Mouse (Mus musculus) heart, postnatal 36 days (tissue): Measurements from ENCODE around the gene Mccc1. TPM values are rescaled to one million over a fixed set of nuclear protein-coding genes. Genes with fewer than 3 reads are reported as not detected.

Experiments
- DNase-seq, 2 experiments: peaks; one replicate each; pipeline ENCODE4 v3.0.0; 2021 to 2022
- intact Hi-C: fragments of 180-260 bp; cut with DNase I; formaldehyde crosslinking; loops from one replicate; pipeline ENCODE4 v1.15.1; 2025
- total RNA-seq, 2 experiments: library from RNA; stranded (reverse); gene quantifications; 2 replicates each; pipeline ENCODE4 v1.2.3; 2021

The Mccc1 gene
- 10 to 100 TPM; 91.8 to 92.6 TPM for total RNA-seq

DNA sequence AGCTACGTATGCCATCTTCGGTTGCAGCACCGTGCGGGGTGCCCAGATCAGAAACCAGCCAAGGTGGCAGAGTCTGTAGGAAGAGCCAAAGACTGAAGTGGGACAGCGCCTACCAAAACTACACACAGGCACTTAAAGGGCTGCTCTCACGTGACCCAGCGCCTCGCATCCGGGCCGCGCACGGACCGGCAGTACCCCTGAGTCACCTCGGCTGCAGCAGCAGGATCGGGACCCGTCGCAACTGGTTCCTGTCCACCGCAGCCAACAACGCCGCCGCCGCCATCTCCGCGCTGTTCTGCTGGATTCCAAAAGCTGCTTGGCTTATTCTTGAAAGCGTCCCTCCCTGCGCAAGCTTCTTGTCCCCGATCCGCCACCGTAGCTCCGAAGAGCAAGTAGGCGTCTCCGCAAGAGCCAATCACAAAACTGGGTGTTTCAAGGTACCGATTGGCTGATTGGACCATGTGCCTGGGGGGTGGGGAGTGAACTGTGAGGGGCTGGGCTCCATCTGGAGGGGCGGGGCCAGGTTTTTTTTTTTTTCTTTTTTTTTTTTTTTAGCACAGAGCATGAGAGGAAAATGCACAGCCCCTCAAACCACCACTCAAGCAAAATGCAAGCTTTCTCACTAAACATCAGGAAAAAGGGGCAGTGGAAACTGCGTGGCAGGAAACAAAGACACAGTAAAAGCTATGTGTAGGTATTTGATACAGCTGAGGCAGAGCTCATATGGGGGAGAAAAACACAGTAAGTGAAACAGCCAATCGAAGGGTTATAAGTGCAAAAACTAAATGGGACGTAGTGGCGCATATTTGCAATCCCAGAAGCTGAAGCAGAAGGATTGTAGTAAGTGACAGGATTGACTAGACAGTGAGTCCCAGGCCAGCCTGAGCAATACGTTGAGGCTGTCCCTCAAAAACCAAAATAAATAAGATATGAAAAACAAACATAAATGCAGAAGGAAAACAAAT is at the start of gene Mccc1:
Gene Mccc1 (minus strand): TSS at position 404 of the 965 bp plus-strand sequence.
- intact Hi-C loops: loop anchor here (2.0 kb wide), 2 partner anchors 64 to 68 kb away; partner anchors contain the start of gene Acad9
- peak; percentile 93 to 97 for DNase-seq

DNA sequence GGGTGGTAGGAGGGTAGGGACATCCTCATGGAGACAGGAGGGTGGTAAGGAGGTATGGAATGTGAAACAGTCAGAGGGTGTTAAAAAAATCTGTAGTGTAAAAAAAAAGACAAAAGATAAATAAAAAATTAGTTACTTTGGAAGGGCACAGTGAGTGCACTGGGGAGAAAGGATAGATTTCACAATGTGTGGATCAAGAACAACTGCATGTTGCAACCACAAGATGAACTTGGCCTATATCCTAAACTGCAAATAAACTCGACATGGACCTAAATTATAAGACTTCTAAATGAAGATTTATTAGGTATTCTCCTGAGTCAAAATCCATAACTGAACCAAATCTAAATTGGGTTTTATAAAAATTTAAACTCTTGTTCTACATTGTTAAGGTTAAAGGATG is 48.6 kb upstream of the Mccc1 start:
- DNase-seq: no peak
- intact Hi-C loops: no loop called here

DNA sequence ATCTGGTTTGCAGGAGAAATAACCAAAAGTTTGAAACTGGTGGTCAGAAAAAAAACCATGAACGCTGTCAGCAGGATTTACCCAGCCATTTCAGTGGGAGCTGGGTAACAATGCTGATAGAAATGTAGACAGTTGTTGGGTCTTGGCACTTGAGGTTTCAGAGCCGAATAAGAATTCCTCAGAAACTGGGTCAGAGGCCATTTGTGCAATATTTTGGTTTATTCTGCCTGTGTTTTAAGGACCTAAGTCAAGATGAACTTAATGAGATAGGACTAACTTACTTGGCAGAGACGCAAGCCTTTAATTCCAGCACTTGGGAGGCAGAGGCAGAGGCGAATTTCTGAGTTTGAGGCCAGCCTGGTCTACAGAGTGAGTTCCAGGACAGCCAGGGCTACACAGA is 44.6 kb upstream of the Mccc1 start:
- no peak for DNase-seq
- intact Hi-C loops: no loop called here

DNA sequence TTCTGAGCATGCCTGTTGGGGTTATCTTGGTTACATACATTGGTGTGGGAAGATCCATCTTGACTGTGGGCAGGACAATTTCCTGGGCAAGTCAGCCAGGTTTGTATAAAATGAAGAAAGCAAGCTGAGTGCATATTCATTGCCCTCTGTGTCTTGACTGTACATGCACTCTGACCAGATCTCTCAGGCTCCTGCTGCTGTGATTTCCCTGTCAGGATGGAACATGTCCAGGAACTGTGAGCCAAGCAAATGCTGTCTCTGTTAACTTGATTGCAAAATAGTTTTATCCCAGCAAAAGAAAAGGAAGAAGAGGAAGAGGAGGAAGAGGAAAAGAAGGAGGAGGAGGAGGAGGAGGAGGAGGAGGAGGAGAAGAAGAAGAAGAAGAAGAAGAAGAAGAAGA is 44.0 kb upstream of the Mccc1 start:
- intact Hi-C loops: no loop called here
- no peak for DNase-seq

DNA sequence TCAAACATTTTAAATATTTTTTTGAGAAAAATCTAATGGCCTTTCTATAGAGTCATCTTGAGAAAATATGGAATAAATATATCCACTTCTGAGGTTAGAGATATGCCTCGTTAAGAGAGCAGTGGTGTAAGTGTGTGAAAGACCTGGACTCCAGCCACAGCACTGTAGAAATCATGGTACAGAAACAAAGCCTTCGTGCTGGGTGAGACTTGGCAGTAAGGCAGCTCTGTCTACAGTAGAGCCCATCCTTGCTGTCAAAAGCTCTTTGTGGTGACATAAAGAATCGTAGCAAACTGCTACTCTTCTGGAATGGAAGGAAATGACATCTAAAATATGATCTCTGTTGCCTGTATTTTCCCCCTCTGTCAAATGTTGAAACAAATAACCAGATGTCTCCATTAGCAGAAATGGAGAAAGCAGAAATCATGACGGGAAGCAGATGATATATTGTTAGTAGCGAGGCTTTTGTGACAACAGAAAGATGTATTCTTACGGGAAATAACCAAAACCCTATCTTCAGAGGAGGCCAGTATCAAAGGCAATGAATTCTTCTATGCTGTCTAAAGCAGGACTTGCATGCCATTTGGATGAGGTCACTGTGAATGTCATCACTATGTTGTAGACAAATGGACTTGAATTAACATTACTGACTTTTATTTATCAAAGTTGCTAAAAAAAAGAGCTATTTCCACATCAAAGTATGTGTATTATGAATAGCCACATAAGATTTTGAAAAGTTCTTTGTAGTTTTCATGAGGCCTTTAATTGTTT is 31.4 kb upstream of the Mccc1 start:
- intact Hi-C loops: no loop called here
- no peak for DNase-seq

DNA sequence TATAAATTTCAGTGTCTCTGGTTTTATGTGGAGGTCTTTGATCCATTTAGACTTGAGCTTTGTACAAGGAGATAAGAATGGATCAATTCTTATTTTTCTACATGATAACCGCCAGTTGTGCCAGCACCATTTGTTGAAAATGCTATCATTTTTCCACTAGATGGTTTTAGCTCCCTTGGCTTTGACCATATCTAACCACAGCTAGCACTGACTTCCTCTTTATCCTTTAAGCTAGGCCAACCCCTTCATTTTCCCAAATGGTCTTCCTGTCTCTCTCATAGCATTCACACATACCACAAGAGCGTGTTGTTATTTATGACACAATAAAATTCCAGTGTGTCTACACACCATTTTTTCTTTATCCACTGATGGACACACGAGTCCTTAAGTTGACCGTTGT is 29.5 kb upstream of the Mccc1 start:
- DNase-seq: no peak
- intact Hi-C loops: no loop called here

DNA sequence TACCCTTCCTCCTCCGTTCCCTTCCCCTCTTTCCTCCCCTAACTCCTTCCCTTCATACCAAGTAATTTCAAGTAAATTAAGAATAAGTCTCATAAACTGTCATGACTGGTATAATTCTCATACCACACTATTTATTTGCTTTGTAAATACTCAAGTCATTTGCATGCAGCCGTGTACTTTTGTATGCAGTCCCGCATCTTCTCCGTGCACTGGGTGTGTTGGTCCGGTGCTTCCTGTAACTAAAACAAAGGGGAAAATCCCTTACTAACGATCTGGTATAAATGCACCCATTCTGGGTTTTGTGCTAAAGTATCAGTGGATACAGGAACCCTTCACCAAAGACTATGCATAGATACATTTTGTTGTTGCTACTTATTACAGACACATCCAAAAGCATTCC is 25.3 kb upstream of the Mccc1 start:
- intact Hi-C loops: no loop called here

DNA sequence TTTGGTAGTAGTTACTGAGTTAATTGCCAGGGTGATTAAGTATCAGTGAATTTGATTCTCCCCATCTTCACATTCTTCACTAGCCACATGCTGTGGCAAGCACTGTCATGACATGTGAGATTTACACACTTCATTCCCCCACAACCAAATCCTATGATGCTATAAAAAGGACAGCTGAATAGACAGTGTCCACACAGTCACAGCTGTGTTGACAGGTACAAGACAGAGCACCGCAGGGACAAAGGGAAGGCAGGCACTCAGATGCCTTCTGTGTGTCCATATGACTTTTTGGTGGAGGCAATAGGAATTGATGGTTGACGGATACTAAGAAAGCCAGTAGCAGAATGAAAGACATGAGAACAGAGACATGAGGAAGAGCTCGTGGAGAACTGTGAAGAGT is 10.8 kb upstream of the Mccc1 start:
- no peak for DNase-seq

More for the DNA sequence above, 25.3 kb upstream of the Mccc1 start:
- DNase-seq: no peak

DNA sequence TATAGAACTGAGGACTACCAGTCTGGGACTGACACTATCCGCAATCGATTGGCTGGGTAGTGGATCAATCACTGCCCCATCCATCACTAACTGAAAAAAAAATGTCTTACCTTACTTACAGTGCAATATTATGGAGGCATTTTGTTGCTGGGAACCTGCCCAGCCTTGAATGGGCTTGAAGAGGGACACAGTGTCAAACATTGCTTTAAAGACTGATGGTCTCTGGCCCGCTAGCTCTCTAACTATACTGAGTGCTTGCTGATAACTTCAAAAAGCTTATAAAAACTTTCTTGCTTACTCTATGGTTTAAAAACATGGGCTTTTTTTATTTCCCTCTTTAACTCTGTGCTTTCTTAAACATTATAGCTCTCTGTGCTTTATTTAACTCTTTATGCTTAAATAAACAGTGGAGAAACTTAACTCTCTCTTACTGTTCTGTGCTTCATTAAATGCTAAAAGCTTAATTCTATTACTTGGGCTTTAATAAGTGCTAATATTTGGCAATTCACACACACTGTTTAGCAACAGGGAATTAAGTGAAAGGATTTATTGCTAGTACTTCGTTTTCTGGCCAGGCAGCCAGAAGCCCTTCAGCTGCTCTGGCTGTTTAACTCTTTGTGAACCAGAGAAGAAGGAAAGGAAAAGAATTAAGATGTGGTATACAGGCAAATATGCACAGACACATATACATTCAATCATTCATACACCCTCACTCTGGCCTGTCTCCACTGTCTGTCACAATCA is 8.1 kb upstream of the Mccc1 start:
- intact Hi-C loops: no loop called here
- DNase-seq: no peak

More for the DNA sequence above, 10.8 kb upstream of the Mccc1 start:
- intact Hi-C loops: no loop called here

DNA sequence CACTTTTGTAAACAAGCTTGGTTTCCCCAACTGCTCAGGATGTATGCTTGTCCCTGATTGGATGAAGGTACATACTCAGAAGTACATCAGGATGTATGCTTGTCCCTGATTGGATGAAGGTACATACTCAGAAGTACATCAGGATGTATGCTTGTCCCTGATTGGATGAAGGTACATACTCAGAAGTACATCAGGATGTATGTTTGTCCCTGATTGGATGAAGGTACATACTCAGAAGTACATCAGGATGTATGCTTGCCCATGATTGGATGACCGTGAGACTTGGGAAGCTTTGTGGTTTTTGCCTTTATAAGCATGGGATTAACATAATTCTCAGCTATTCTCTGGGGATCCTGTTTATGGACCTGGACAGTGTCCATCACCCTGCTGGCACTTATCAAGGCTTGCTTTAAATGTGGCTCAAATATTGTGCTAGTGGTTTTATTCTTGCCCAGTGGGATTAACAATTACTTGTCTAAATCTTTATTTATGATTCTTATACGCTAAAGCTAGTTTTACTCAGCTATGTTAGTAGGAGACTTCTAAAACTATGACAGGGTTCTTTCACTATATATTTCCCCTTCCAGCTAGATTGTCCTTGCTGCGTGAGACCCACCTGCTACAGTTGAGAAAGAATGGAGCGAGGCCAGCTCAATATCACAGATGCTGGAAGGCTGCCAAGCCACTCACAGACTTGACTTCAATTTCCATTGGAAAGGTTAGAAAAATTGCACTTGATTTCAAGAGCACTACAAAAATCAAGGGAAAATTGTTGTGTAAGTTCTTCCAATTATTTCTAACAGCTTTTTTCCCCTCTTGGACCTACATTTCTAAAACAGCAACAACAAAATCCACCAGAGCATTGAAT is 3.8 kb upstream of the Mccc1 start:
- intact Hi-C loops: no loop called here

DNA sequence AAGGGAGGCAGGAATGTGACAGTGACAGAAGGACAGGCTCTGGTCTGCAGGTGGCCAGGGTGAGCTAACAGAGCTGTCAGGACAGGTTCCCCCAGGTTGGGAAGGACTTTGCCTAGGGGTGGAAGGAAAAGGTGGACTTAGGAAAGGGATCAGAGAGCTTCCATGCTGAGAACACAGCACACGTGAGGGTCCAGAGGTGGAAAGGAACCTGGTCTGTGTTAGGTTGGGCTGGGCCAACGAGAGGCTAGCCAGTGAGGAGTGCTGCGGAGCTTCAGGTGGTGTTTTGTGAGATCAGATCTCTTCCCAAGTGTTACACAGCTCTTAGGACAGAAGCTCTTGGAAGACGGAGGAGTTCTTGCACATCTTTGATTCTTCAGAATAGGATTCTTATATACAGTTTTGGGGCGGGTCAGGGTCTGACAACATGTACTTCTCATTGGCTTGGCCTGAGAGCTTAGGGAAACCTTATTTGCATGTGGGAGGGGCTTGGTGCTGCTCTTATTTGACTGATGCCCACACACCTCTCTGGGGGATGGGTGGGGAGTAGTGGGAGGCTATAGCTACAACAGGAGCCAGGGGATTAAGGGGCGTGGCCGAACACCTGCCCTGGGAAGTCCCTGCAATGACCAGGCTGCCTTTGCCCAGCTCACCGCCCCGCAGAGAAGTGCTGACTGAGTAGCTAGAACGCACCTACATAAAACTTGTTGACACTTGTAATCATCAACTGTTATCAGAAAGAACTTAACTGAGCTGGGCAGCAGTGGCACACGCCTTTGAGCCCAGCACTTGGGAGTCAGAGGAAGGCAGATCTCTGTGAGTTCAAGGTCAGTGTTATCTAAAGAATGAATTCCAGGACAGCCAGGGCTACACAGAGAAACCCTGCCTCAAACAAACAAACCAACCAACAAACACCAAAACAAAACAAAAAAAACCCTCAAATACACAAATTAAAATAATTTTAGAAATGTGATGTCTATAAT is 5.6 kb downstream of the Mccc1 start:
- no peak for DNase-seq
- intact Hi-C loops: loop anchor here (5.0 to 10.0 kb wide), 2 partner anchors 243 to 480 kb away; partner anchors contain the start of genes 1810062G17Rik, Anxa5 and Atp11b

More for the DNA sequence above, 3.8 kb upstream of the Mccc1 start:
- no peak for DNase-seq

DNA sequence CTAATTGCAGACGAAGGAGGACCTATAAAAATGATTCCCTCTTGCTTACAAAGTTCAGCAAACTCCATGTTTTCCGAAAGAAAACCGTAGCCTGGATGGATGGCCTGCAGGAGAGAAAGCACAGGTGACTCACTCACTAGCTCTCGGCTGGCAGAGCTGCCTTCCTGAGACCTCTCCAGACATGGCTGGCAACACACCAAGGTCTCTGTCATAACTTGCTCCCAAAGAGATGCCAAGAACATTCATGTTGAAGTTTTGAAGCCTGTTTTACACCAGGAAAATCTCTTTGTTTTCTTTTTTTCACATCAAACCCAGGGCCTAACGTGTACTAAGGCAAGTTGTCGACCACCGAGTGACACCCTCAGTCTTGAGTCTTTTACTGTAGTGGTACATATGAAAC is 9.8 kb downstream of the Mccc1 start:
- intact Hi-C loops: loop anchor here (10.0 kb wide), 1 partner anchor 484 kb away; the partner anchor contains the start of genes 1810062G17Rik and Anxa5
- no peak for DNase-seq

DNA sequence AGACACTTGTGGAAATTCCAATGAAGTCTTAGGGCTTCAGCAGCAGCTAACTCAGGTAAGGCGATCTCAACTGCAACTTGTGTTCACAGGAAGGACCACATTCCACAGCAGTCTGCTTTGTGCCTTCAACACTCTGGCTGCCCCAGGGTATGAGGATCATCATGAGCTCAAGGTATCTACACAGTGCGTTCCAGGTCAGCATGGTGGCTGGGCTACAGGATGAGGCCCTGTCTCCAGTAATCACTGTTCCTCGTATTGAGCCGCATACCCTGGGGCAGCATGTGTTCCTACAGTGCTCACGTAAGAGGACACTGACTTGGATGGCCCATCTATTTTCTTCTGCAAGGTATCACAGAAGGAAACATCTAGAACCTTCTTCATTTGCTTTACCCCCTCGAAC is 12.4 kb downstream of the Mccc1 start:
- intact Hi-C loops: no loop called here
- DNase-seq: no peak

DNA sequence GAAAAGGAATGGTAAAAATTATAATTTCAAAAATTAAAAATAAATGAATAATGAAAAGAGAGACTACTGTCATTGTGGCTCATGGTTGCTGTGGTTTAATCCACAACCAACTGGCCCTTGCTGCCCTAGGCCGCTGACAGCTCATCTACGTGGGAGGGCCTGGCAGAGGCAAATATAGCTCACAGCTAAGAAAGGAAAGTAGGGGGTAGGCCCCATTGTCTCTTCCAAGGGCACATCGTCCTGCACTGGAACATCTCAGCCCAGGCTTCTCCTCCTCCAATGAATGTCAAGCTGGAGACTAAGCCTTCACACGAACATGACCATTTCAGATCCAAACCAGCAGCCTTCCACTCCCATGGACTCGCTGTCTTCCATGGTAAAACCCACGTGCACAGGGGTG is 14.2 kb downstream of the Mccc1 start:
- DNase-seq: no peak
- intact Hi-C loops: no loop called here

DNA sequence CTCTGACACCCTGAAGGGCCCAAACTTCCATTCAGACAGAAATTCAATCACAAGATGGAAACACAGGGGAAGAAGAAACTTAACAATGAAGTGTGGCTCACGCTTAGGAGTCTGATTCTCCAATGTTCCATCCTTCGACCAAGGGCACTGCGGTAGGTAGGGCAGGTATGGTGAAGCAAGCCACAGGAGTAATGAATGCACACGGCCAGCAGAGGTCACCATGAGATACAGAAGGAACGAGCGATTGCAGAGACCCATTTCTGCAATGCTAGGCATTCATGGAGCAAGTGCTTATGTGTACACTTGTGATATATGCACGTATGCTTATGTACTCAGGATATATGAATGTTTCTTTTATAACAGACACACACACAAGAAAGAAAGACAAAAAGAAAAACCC is 26.9 kb downstream of the Mccc1 start:
- DNase-seq: no peak
- intact Hi-C loops: loop anchor here (2.0 to 5.0 kb wide), 2 partner anchors 87 to 286 kb away; no protein-coding TSS in a partner anchor

DNA sequence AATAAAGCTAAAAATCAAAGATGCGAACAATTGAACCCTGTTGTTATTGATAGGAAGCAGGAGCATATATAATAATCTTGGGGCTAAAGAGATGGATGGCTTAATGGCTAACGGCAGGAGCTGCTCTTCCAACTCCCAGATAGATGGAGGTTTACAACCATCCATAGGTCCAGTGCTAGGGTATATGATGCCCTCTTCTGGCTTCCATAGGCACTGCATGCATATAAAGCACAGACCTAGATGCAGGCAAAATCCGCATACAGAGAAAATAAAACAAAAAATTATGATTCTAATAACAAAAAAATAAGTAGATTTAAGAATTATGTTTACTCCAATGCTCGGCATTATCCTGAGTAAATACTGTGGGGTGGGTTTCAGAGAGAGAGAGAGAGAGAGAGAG is 27.5 kb downstream of the Mccc1 start:
- peak in 1 of 2 experiments; percentile 9 for DNase-seq
- intact Hi-C loops: loop anchor here (2.0 to 5.0 kb wide), 2 partner anchors 88 to 286 kb away; no protein-coding TSS in a partner anchor

DNA sequence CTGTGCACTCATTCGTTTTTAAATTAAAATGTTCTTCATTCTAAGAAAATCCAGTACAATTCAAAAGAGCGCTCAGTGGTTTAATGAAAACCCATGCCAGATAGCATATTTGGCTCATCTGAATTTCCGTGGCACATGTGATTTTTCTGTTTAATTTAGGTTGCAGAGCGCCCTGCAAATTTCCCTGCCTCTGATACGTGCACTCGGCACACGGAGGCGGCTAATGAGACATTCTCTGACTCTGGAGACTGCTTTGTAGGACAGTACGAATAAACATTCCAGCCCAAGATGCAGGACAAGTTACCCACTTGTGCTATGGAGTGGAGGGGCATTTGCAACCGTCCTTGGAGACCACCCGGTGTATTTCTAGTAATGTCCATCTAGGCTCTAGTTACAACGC is 29.3 kb downstream of the Mccc1 start:
- no peak for DNase-seq
- intact Hi-C loops: loop anchor here (5.0 kb wide), 1 partner anchor 284 kb away; no protein-coding TSS in a partner anchor

DNA sequence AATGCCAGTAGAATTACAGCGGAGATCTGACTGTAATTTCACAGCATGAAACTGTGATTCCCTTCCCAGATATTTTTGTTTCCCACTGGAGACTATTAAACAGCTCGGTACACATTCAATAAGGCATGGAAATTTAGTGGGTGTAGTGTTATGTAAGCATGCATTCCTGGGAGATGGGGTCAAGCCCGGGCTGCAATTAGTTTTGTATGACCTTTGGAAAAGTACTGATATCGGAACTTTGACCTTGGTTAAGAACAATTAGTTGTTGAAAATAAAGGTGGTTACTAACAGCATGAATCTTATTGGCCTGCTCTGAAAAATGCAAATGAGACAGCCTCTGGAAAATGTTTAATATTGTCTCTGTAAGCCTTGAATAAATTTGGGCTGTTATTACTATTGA is 30.0 kb downstream of the Mccc1 start:
- no peak for DNase-seq
- intact Hi-C loops: loop anchor here (5.0 kb wide), 1 partner anchor 283 kb away; no protein-coding TSS in a partner anchor
